Mouse (Mus musculus): ENCODE measurements around the gene Synpo2.
A peak's percentile ranks its signal among the peaks of the same experiment; 100 is the strongest.

The Synpo2 gene

GRCm38 (mm10) chr3:123204658-123205057 lies 31.3 kb downstream of the Synpo2 start:
- no peak for DNase-seq

DNA sequence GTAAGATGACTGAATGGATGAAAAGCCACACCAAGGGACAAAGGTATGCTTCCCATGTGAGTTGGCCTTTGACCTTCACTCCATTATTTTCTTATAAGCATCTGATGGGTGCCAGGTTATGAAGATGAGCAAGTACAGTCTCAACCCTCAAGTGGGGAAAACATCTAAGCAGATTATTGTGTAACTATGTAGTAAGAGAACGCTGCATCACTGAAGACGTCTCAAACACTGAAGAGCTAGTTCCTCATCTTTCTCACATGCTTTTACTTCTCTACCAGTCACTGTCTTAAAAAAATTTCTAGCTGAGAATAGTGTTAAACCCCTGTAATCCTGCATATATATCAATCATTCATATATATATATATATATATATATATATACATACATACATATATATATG lies 34.2 kb downstream of the Synpo2 start:
- no peak for DNase-seq

DNA sequence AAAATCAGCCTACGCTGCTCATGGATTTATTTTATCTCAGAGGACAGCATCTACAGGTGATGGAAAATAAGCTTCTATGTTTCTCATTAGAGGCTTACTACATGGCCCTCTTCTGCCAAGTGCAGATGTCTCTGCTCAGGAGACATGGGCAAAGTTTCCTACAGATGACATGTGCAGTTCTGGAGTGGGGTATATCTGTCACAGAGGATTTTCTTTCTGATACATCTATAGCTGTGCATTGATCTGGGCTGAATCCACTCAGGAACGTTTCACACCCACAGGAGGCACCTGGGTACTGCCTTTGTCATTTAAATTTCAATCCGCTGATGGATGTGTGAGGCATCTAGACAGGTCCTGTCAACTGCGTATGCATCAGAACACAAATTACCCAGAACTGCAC lies 42.2 kb downstream of the Synpo2 start:
- no peak for DNase-seq

- DNase-seq = no peak
Observed at GRCm38 (mm10) chr3:123191602-123192001, 44.3 kb downstream of the Synpo2 start.

- DNase-seq = no peak
Observed at GRCm38 (mm10) chr3:123190329-123190728, 45.6 kb downstream of the Synpo2 start.

DNA sequence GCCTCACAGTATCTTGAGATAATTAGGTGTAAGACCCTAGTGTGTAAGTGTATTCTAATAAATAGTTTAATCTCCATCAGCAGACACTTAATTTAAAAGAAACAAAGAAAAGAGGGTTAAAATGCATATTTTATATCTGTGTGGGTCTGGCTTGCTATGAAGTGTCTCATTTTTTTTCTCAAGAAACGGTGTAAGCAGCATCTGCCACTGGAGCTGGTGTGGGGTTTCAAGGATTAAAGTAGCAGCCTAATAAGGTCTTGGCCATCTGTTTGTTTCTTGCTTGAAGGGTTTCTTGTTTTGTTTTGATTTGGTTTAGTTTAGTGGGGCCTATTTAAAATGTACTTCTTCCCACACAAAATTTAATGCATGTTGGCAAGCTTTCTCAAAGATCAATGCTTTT lies 46.1 kb downstream of the Synpo2 start:
- no peak for DNase-seq

GRCm38 (mm10) chr3:123188616-123189230 lies 47.2 kb downstream of the Synpo2 start:
- DNase-seq = no peak

DNA sequence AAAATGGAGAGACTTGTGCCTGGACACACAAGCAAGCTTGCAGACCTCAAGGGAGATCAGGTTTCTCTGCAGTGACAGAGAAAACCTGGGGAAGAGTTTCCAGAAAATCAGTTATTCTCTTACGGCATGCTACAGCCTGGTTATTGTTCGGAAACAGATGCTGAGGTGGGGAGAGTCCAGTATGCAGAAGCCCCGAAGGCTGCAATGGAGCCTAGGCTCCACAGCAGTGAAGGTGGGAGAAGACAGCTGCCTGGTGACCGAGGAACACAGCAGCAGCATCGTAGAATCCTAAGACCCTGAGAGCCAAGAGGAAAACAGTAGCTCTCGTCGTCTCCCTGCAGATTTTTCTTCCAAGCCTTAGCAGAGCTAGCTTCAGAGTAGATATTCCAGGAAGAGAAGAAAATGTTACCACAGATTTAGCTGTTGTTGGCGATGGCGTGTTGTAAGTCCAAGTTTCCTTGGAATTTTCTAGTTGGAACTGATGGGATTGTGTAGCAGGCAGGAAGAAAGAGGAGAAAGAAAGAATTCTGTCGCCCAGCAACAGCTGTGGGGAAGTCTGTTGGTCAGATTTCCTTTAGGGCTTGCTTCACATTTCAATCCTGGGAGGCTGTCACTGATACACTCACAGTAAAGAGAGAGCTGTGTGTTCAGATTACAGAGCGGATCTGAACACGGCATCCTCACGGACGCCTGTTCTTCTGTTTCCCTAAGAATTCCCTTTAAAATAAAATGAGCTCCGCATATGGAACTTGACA lies 48.4 kb downstream of the Synpo2 start:
- DNase-seq = no peak

GRCm38 (mm10) chr3:123185238-123185925 lies 50.6 kb downstream of the Synpo2 start:
- no peak for DNase-seq

DNA sequence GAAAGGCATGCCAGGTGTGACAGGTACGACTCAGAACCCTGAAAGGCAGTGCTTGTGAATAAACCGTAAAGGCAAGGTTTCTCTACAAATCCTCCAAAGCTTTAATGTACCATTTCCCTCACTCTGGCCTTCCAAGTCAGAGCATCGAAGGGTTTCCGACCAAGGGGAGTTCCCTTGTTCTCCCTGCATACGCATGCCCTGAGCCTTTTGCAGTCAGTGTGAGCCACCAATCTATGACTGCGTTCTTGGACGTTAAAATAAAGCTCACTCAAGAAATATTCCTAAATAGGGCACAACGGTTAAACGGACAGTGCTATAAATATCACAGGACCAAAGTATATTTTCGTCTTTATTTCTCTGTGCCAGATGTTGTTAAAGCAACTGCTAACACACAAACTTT lies 51.7 kb downstream of the Synpo2 start:
- no peak for DNase-seq

DNA sequence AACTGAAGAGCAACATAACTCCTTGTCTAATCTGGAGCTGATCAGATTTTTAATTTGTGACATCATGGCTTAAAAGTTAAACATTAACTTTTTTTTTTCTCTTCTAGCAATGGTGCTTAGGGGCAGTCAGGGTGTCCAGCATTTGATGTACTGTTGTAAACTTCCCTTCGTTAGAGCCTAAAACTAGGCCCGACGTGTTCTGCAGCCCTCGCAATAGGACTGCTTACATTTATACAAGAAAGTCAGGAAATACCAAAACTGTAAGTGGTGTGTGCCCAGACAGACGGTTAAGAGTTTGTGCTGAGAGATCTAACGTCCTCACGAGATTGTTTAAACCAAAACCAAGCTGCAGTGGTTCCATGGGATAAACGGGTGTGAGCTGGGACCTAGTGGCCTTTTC lies 56.4 kb downstream of the Synpo2 start:
- no peak for DNase-seq

- DNase-seq = no peak
Observed at GRCm38 (mm10) chr3:123179041-123179440, 56.9 kb downstream of the Synpo2 start.

DNA sequence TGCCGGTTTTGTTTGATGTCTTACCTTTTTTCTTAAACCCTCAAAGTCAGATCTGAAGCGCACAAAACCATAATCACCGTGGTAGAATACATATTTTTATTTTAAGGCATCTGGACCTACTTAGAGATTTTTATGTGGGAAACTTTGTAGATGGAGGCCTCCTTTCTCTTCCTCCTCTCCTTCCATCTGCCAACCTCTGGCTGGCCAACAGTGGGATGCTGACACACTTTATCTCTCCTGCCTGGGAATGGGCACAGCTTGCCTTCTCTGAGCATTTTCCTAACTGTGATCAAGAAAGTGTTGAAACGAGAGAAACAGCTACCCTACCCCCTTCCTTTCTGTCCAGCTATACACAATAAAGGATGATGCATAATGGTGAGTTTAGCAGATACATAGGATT lies 57.5 kb downstream of the Synpo2 start:
- DNase-seq = no peak

- no peak for DNase-seq
Observed at GRCm38 (mm10) chr3:123176366-123177334, 59.3 kb downstream of the Synpo2 start.

DNA sequence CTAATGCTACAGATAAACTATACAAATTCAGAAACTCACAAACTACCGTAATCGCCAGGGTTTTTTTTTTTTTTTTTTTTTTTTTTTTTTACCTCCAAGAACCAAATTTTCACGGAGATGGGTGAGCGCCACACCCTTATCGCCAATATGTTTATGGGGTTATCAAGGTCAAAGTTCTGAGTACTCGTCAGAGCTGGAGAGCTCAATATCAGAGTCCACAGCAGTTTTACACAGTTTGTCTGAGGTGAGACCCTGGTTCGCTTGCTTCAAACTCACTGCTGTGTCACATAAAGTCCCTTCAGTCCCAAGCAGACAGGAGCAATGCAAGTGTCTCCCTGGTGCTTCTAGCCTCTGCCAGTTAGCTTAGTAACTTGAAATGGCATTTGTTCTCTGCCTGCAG lies 60.8 kb downstream of the Synpo2 start:
- DNase-seq = no peak

GRCm38 (mm10) chr3:123174379-123174697 lies 61.6 kb downstream of the Synpo2 start:
- no peak for DNase-seq

- DNase-seq = no peak
Observed at GRCm38 (mm10) chr3:123173553-123174378, 62.2 kb downstream of the Synpo2 start.

GRCm38 (mm10) chr3:123172151-123172550 lies 63.8 kb downstream of the Synpo2 start:
- DNase-seq = no peak

- DNase-seq = no peak
Observed at GRCm38 (mm10) chr3:123169398-123169797, 66.6 kb downstream of the Synpo2 start.

DNA sequence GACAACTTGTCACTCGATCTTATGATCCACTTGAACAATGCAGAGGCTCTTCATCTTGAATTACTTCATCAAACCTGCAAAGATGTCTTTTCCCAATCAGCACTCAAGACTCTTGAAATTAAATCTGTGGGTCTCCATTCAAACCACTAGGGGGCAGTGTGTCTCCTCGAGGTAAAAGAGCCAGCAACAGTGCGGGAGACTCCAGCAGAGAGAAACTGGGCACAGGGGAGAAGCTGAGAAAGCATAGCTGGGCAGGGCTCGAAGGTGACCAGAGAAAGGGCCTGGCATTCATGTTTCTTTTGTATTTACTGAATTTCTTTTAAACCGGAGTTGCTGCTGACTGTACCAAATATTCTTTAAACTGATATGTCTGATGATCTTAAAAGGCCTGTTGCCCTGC lies 67.1 kb downstream of the Synpo2 start:
- DNase-seq = peak; percentile 25

GRCm38 (mm10) chr3:123166450-123166849 lies 69.5 kb downstream of the Synpo2 start:
- no peak for DNase-seq

GRCm38 (mm10) chr3:123164183-123164582 lies 71.8 kb downstream of the Synpo2 start:
- no peak for DNase-seq

Measured in cerebellum, adult 11 months (tissue).